Mouse (Mus musculus) stomach, postnatal 0 days (tissue): Measurements from ENCODE around the gene Frat2. TPM values are rescaled to one million over a fixed set of nuclear protein-coding genes. Genes with fewer than 3 reads are reported as not detected.
A peak's percentile ranks its signal among the peaks of the same experiment; 100 is the strongest.

ENCODE experiments used
- ATAC-seq: fragments of 200-750 bp; cut with Nextera tagmentation; 2 replicates; pipeline ENCODE4 v1.8.0; 2017; ENCODE audit not compliant: low FRiP score, low TSS enrichment
- DNase-seq: peaks from one replicate; pipeline ENCODE4 v3.0.0-alpha.2; 2016; ENCODE audit warnings: low spot score
- H3K27ac ChIP-seq: fragments of 300-500 bp; sonication (generic); replicated peaks from 2 replicates; pipeline ENCODE4 v1.5.1; 2014; ENCODE audit warnings: mild to moderate bottlenecking, control low read depth
- H3K27me3 ChIP-seq: fragments of 300-500 bp; sonication (generic); 2 replicates; pipeline ENCODE4 v1.6.1; 2014; ENCODE audit warnings: low read length; ENCODE audit not compliant: control insufficient read depth, insufficient read depth
- H3K36me3 ChIP-seq: fragments of 300-500 bp; sonication (generic); 2 replicates; pipeline ENCODE4 v1.6.1; 2014; ENCODE audit warnings: low read length, mixed read lengths; ENCODE audit not compliant: control insufficient read depth, insufficient read depth
- H3K4me1 ChIP-seq: fragments of 300-500 bp; sonication (generic); replicated peaks from 2 replicates; pipeline ENCODE4 v1.6.1; 2014; ENCODE audit warnings: antibody characterized with exemption; ENCODE audit not compliant: control insufficient read depth, insufficient read depth
- H3K4me2 ChIP-seq: fragments of 300-500 bp; sonication (generic); replicated peaks from 2 replicates; pipeline ENCODE4 v1.6.1; 2014; ENCODE audit warnings: low read depth, mild to moderate bottlenecking, control low read depth, moderate library complexity
- H3K4me3 ChIP-seq: fragments of 300-500 bp; sonication (generic); 2 replicates; pipeline ENCODE4 v1.5.1; 2014; ENCODE audit warnings: low read depth, low read length, control low read depth
- H3K9ac ChIP-seq: fragments of 300-500 bp; sonication (generic); 2 replicates; pipeline ENCODE4 v1.6.1; 2014; ENCODE audit warnings: mild to moderate bottlenecking, low read length, control low read depth, mixed read lengths
- H3K9me3 ChIP-seq: fragments of 300-500 bp; sonication (generic); 2 replicates; pipeline ENCODE4 v1.6.1; 2016; ENCODE audit warnings: low read length; ENCODE audit not compliant: control insufficient read depth
- CTCF ChIP-seq: IDR thresholded peaks from 2 replicates; pipeline ENCODE4 v1.5.1; 2016; ENCODE audit warnings: antibody characterized with exemption, low read depth, mild to moderate bottlenecking, moderate library complexity
- EP300 ChIP-seq: optimal IDR thresholded peaks from 2 replicates; pipeline ENCODE3; 2016; ENCODE audit warnings: antibody characterized with exemption
- WGBS: fragments of 180-500 bp; shearing (Covaris S2); extraction: QIAGEN DNeasy Blood & Tissue Kit; methylation state at CpG from one replicate; pipeline ENCODE4 v1.1.7; 2014; 5-methylcytosine and 5-hydroxymethylcytosine counted together
- polyA plus RNA-seq: library from polyadenylated mRNA; unstranded; fragments of >200 nt; fragmentation: Nextera tagmentation; extraction: Ambion mirVana; gene quantifications from 2 replicates; pipeline ENCODE4 v1.2.1, GENCODE M21; 2015

The Frat2 gene
- polyA plus RNA-seq, 1 experiment from 2014 or later: 3.5 TPM

GRCm38 (mm10) chr19:41822589-41822988 lies 25.3 kb downstream of the Frat2 start:
- WGBS: 84% methylated on average over 1 of the region's 1 CpGs
- no peak for TF ChIP-seq CTCF
- no peak for TF ChIP-seq EP300

GRCm38 (mm10) chr19:41821436-41821835 lies 26.5 kb downstream of the Frat2 start:
- H3K4me3 ChIP-seq: no peak overlapping the region
- no peak overlapping the region for H3K27ac ChIP-seq
- no peak for DNase-seq
- H3K27me3 ChIP-seq: no peaks in the 10 kb centered on the region
- H3K9me3 ChIP-seq: no peaks in the 10 kb centered on the region
- H3K36me3 ChIP-seq: no peaks in the 10 kb centered on the region
- ATAC-seq: no peak
- TF ChIP-seq CTCF (no peak), EP300 (no peak)
- 22% methylated on average over 5 of the region's 5 CpGs for WGBS
- no peaks in the 10 kb centered on the region for H3K4me1 ChIP-seq
- no peak overlapping the region for H3K9ac ChIP-seq
- H3K4me2 ChIP-seq: no peak overlapping the region

More at GRCm38 (mm10) chr19:41822589-41822988, 25.3 kb downstream of the Frat2 start:
- H3K27me3 ChIP-seq: no peaks in the 10 kb centered on the region
- no peak overlapping the region for H3K4me2 ChIP-seq
- DNase-seq (no peak), ATAC-seq (no peak)
- no peaks in the 10 kb centered on the region for H3K9me3 ChIP-seq
- no peak overlapping the region for H3K27ac ChIP-seq
- H3K4me3 ChIP-seq: no peak overlapping the region
- H3K4me1 ChIP-seq: no peaks in the 10 kb centered on the region
- H3K36me3 ChIP-seq: no peaks in the 10 kb centered on the region
- no peak overlapping the region for H3K9ac ChIP-seq

- no peaks in the 10 kb centered on the region for H3K36me3 ChIP-seq
- ATAC-seq: no peak
Observed at GRCm38 (mm10) chr19:41818749-41819148, 29.2 kb downstream of the Frat2 start.

GRCm38 (mm10) chr19:41817325-41817724 lies 30.6 kb downstream of the Frat2 start:
- Histone ChIP-seq H3K27me3 (no peaks in the 10 kb centered on the region), H3K4me2 (no peak overlapping the region), H3K36me3 (no peaks in the 10 kb centered on the region), H3K27ac (no peak overlapping the region), H3K4me3 (no peak overlapping the region), H3K9ac (no peak overlapping the region), H3K4me1 (no peaks in the 10 kb centered on the region), H3K9me3 (no peaks in the 10 kb centered on the region)
- TF ChIP-seq CTCF: no peak
- TF ChIP-seq EP300: no peak
- DNase-seq (no peak), ATAC-seq (peak; percentile 59; the same call in 1 of the 2 replicates)
- 40% methylated on average over 10 of the region's 10 CpGs for WGBS

More at GRCm38 (mm10) chr19:41818749-41819148, 29.2 kb downstream of the Frat2 start:
- H3K27ac ChIP-seq: no peak overlapping the region
- TF ChIP-seq CTCF: no peak
- TF ChIP-seq EP300: no peak
- no peak overlapping the region for H3K4me3 ChIP-seq
- no peak for DNase-seq
- no peaks in the 10 kb centered on the region for H3K9me3 ChIP-seq
- no peak overlapping the region for H3K9ac ChIP-seq
- WGBS: 82% methylated on average over 4 of the region's 4 CpGs
- H3K4me1 ChIP-seq: no peaks in the 10 kb centered on the region
- no peaks in the 10 kb centered on the region for H3K27me3 ChIP-seq
- no peak overlapping the region for H3K4me2 ChIP-seq

- Histone ChIP-seq H3K9ac (no peak overlapping the region), H3K4me2 (no peak overlapping the region), H3K36me3 (no peaks in the 10 kb centered on the region), H3K27ac (no peak overlapping the region), H3K27me3 (no peaks in the 10 kb centered on the region), H3K4me3 (no peak overlapping the region), H3K4me1 (no peaks in the 10 kb centered on the region), H3K9me3 (no peaks in the 10 kb centered on the region)
- no peak for DNase-seq
- peak; percentile 29; the same call in 1 of the 2 replicates for ATAC-seq
- 41% methylated on average over 5 of the region's 5 CpGs for WGBS
- TF ChIP-seq CTCF (no peak), EP300 (no peak)
Observed at GRCm38 (mm10) chr19:41816915-41817314, 31.0 kb downstream of the Frat2 start.

GRCm38 (mm10) chr19:41816410-41816809 lies 31.5 kb downstream of the Frat2 start:
- Histone ChIP-seq H3K27ac (no peak overlapping the region), H3K27me3 (no peaks in the 10 kb centered on the region), H3K9ac (no peak overlapping the region), H3K4me1 (no peaks in the 10 kb centered on the region), H3K36me3 (no peaks in the 10 kb centered on the region), H3K9me3 (no peaks in the 10 kb centered on the region), H3K4me3 (no peak overlapping the region), H3K4me2 (no peak overlapping the region)
- no peak for TF ChIP-seq CTCF
- no peak for TF ChIP-seq EP300
- ATAC-seq (no peak), DNase-seq (no peak)
- WGBS: 51% methylated on average over 5 of the region's 5 CpGs
